Mouse (Mus musculus) 3134 (cell line): ENCODE measurements around the gene Mrpl4.
"Not testable (repeated sequence)": the region's sequence is repeated elsewhere in the genome, so short reads cannot be mapped to it uniquely, and the experiment has no call there.

Experiments used
- DNase-seq: peaks from one replicate; pipeline ENCODE4 v3.0.0-alpha.2; 2011; ENCODE audit warnings: low spot score; ENCODE audit not compliant: insufficient read length; ENCODE audit errors: extremely low read depth

The Mrpl4 gene

GRCm38 (mm10) chr9:21036161-21036560 lies 33.6 kb downstream of the Mrpl4 start:
- no peak for DNase-seq

GRCm38 (mm10) chr9:21036666-21037065 lies 34.1 kb downstream of the Mrpl4 start:
- no peak for DNase-seq

- no peak for DNase-seq
These were observed 34.9 kb downstream of the Mrpl4 start for GRCm38 (mm10) chr9:21037481-21037891.

GRCm38 (mm10) chr9:21039779-21040178 lies 37.2 kb downstream of the Mrpl4 start:
- DNase-seq = no peak

GRCm38 (mm10) chr9:21041308-21041707 lies 38.8 kb downstream of the Mrpl4 start:
- no peak for DNase-seq

GRCm38 (mm10) chr9:21043563-21043962 lies 41.0 kb downstream of the Mrpl4 start:
- no peak for DNase-seq

GRCm38 (mm10) chr9:21044785-21045184 lies 42.2 kb downstream of the Mrpl4 start:
- not testable (repeated sequence) for DNase-seq

- DNase-seq = no peak
These were observed 42.7 kb downstream of the Mrpl4 start for GRCm38 (mm10) chr9:21045235-21045634.

- DNase-seq = no peak
These were observed 49.0 kb downstream of the Mrpl4 start for GRCm38 (mm10) chr9:21051578-21051977.
